Mouse (Mus musculus) forebrain, embryonic 14.5 days (tissue): Measurements from ENCODE around the gene Mark3. TPM values are rescaled to one million over a fixed set of nuclear protein-coding genes. Genes with fewer than 3 reads are reported as not detected.

Experiments
- ATAC-seq: fragments of 200-750 bp; cut with Nextera tagmentation; 2 replicates; pipeline ENCODE4 v1.8.0; 2017; ENCODE audit warnings: mild to moderate bottlenecking, moderate library complexity
- DNase-seq: peaks from one replicate; pipeline ENCODE4 v3.0.0-alpha.2; 2015; ENCODE audit warnings: low spot score
- H3K27ac ChIP-seq: fragments of 300-500 bp; sonication (generic); 2 replicates; pipeline ENCODE4 v1.5.1; 2014; ENCODE audit warnings: low read depth, mild to moderate bottlenecking, control low read depth, low read length, moderate library complexity
- H3K27me3 ChIP-seq: fragments of 300-500 bp; sonication (generic); replicated peaks from 2 replicates; pipeline ENCODE4 v1.6.1; 2014; ENCODE audit warnings: low read length, control low read depth, mixed read lengths; ENCODE audit not compliant: control insufficient read depth, insufficient read depth
- H3K36me3 ChIP-seq: fragments of 300-500 bp; sonication (generic); 2 replicates; pipeline ENCODE4 v1.6.1; 2014; ENCODE audit warnings: low read length, control low read depth; ENCODE audit not compliant: control insufficient read depth, insufficient read depth
- H3K4me1 ChIP-seq: fragments of 300-500 bp; sonication (generic); 2 replicates; pipeline ENCODE4 v1.6.1; 2014; ENCODE audit warnings: antibody characterized with exemption, low read length, control low read depth; ENCODE audit not compliant: control insufficient read depth, insufficient read depth
- H3K4me2 ChIP-seq: fragments of 300-500 bp; sonication (generic); 2 replicates; pipeline ENCODE4 v1.6.1; 2014; ENCODE audit warnings: mild to moderate bottlenecking, control low read depth, low read length
- H3K4me3 ChIP-seq: fragments of 300-500 bp; sonication (generic); 2 replicates; pipeline ENCODE4 v1.5.1; 2014; ENCODE audit warnings: low read depth, low read length, control low read depth
- H3K9ac ChIP-seq: fragments of 300-500 bp; sonication (generic); 2 replicates; pipeline ENCODE4 v1.6.1; 2014; ENCODE audit warnings: mild to moderate bottlenecking, low read length, control low read depth, moderate library complexity
- H3K9me3 ChIP-seq: fragments of 300-500 bp; sonication (generic); replicated peaks from 2 replicates; pipeline ENCODE4 v1.6.1; 2016; ENCODE audit warnings: low read length, control low read depth, mixed read lengths; ENCODE audit not compliant: control insufficient read depth
- WGBS: fragments of 180-500 bp; shearing (Covaris S2); extraction: QIAGEN DNeasy Blood & Tissue Kit; methylation state at CpG from one replicate; pipeline ENCODE4 v1.1.7; 2014; 5-methylcytosine and 5-hydroxymethylcytosine counted together
- polyA plus RNA-seq: library from polyadenylated mRNA; unstranded; fragments of >200 nt; fragmentation: Nextera tagmentation; extraction: Ambion mirVana; gene quantifications from 2 replicates; pipeline ENCODE4 v1.2.1, GENCODE M21; 2014

Mark3 gene
- polyA plus RNA-seq, 1 experiment from 2014 or later, result 58.4 TPM

DNA sequence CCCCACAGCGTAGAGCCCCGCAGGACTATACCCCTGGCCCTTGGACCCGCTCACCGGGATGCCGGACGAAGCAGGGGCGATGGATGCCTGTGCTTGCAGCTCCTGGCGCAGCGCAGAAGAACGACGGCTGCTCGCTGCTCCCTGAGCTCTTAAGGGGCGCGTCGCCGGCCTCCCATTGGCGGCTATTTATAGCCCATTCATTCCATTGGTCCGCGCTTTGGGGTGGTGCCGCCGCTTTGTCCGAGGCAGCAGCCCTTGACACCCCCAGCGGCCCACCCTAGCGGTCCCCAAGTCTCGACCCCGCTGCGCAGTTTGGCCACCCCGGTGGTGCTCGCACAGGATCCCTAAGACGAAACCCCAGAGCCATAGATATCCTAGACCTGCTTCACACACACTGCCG is 97.9 kb downstream of the Mark3 start, which contains the start of gene Ckb:
Gene Ckb (minus strand): TSS at position 163 of the 400 bp plus-strand sequence.
- Histone ChIP-seq H3K9me3 (no peaks in the 10 kb centered on the region), H3K4me2 (peak within 1 kb of the TSS; percentile 95), H3K27me3 (no peaks in the 10 kb centered on the region), H3K9ac (peak within 1 kb of the TSS; percentile 95), H3K4me1 (peaks cover 27% of the 10 kb centered on the region), H3K36me3 (peaks cover 33% of the 10 kb centered on the region), H3K4me3 (peak within 1 kb of the TSS; percentile 93), H3K27ac (peak within 1 kb of the TSS; percentile 87)
- DNase-seq (peak; percentile 97), ATAC-seq (peak; percentile 89)
- WGBS, result under 1% methylated on average over 31 of the region's 31 CpGs

DNA sequence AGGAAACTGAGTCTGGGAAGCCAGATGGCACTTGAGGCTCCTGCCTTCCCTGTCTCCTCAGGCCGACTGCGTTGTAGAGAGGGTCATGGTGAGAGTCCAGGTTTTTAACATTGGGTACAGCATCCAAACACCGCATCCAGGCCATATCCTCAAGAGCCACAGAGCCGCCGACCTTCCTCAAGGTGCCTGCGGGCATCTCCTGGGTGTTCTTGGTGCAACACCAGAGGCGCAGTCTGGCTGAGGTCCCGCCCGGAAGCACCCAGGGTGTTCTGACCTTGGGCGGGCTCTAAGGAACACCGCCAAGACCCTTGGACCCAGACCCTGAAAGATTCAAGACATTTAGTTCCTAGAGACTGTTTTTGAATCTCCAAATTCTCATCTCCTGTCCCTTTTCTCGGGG is 98.3 kb downstream of the Mark3 start:
- DNase-seq (no peak), ATAC-seq (0 out of 2 replicates have a peak, but pooled peaks have one; percentile 0)
- Histone ChIP-seq H3K9ac (peak overlapping the region; percentile 95), H3K4me3 (peak overlapping the region; percentile 93), H3K27me3 (no peaks in the 10 kb centered on the region), H3K9me3 (no peaks in the 10 kb centered on the region), H3K4me1 (peaks cover 31% of the 10 kb centered on the region), H3K36me3 (peaks cover 29% of the 10 kb centered on the region), H3K27ac (peak overlapping the region; percentile 87), H3K4me2 (peak overlapping the region; percentile 95)
- WGBS, result 11% methylated on average over 12 of the region's 12 CpGs

DNA sequence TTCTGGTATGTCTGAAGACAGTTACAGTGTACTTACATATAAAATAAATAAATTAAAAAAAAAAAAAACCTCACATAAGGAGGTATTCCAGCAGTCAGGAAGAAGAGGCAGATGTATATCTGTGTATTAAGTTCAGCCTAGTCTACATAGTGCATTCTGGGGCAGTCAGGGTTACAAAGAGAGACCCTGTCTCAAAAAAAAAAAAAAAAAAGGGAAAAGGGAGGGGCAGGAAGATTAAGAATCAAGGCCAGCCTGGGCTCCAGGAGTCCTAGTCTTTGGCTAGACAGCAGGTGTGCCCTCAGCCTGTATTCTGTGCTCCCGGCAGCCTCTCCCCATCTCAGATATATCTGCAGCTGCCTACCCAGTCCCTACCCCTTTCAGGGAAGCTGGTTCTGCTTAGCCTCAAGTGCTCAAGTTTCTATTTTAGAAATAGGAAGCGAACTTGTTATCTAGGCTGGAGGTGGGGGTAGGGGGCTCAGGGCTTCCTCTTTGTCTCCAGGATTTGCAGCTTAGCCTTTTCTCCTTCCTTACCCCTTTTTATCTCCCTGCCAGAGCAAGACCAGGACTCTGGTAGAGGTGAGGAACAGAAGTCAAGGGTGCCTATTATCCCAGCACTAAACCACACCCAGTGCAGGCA is 100.6 kb downstream of the Mark3 start:
- Histone ChIP-seq H3K27ac (no peak overlapping the region), H3K9ac (no peak overlapping the region), H3K4me3 (no peak overlapping the region), H3K4me1 (peaks cover 26% of the 10 kb centered on the region), H3K27me3 (no peaks in the 10 kb centered on the region), H3K9me3 (no peaks in the 10 kb centered on the region), H3K4me2 (no peak overlapping the region), H3K36me3 (peaks cover 12% of the 10 kb centered on the region)
- 65% methylated on average over 2 of the region's 2 CpGs for WGBS
- no peak for ATAC-seq
- DNase-seq, result no peak

DNA sequence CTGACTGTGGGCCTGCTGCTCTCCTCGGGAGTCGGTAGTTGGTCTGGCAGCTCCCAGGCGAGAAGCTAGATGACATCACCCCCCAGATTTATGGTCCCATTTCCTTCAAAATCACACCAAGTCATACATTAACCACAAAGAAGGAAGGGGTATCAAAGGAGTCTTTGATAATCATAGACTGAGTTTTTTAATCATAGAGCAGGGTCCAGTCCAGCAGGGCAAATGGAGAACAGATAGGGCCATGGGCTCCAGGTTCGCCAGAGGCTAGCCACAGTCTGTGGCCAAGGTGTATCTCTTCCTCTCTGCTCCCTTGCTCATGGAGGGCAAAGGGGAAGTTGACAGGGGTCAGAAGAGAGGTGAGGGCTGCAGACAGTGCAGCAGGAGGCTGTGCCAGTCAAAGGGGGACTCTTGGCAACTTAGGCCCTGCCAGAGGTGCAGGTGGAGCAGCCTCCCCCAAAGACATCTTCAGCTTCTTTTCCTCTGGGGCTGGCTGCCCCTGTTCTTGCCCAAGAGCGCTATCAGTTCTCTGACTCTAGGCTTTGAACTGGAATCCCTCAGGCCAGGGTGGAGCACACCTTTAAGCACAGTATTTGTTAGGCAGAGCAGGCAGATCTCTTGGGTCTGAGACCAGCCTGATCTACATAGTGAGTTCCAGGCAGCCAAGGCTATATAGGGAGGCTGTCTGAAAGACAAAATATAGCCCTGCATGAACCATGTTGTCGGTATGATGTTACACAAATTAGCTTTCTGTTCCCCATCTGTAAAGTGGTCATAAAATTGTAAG is 101.7 kb downstream of the Mark3 start:
- Histone ChIP-seq H3K9me3 (no peaks in the 10 kb centered on the region), H3K9ac (no peak overlapping the region), H3K4me3 (no peak overlapping the region), H3K36me3 (0 out of 2 replicates have a peak, but pooled peaks cover 6% of the 10 kb centered on the region), H3K27ac (no peak overlapping the region), H3K27me3 (no peaks in the 10 kb centered on the region), H3K4me1 (peaks cover 20% of the 10 kb centered on the region), H3K4me2 (no peak overlapping the region)
- 88% methylated on average over 6 of the region's 6 CpGs for WGBS
- ATAC-seq (no peak), DNase-seq (no peak)

DNA sequence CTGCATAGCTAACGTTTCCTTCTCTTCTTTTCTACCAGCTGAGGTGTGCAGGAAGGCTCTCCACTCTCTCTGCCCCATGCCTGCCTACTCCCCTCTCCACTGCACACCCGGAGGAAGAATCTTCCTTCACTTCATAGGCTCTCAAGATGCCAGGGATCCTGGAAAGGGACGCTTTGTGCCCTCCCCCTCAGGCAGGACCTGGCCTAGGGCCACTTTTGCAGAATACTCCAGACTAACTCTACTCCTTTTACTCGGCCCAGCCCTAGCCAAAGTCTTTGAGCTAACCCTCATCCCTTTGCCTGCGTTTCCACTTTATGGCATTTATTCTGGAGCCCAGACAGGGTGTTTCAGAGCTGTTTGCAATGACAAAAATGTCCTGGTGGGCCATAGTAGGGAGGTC is 103.1 kb downstream of the Mark3 start:
- Histone ChIP-seq H3K4me2 (peak overlapping the region; percentile 94), H3K4me1 (peaks cover 19% of the 10 kb centered on the region), H3K27ac (peak overlapping the region; percentile 96), H3K27me3 (no peaks in the 10 kb centered on the region), H3K9me3 (no peaks in the 10 kb centered on the region), H3K9ac (peak overlapping the region; percentile 83), H3K4me3 (peak overlapping the region; percentile 66), H3K36me3 (peaks cover 11% of the 10 kb centered on the region)
- no peak for ATAC-seq
- DNase-seq, result no peak
- WGBS, result 11% methylated on average over 5 of the region's 5 CpGs

DNA sequence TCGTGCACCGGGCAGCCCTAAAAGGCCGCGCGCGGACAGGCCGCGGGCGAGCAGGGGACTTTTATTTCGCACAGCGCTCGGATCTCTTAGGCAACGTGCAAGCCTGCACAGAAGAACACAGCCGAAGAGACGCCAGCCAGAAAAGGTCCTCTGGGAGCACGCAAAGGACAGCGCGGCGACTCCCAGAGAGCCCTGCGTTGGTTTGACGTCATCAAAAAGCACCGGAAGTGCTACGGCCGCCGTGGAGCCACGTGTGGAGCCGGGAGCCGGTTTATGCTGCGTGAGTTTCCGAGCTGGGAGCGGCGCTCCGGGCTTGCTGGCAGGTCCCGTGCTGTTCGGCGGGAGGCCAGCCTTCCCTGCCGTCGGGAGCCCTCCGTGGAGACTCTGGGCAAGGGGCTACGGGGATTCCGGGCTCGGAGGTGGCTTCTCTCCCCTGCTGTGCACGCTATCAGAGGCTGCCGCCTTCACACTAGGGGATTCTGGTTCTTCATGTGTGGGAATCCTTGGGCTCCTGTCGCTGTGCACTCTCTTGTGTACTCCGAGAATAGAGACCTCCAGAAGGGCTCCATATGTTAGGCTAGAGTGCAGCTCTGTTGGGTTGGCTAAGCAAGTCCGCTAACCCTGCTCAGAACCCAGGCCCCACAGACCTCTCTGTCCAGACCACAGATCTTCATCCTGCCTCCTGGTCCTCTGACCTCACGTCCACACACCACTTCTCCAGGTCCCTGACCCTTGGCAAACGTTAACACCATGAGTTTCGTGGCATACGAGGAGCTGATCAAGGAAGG is 103.8 kb downstream of the Mark3 start, which contains the start of gene Trmt61a:
Gene Trmt61a (plus strand): TSS at position 224 of the 788 bp plus-strand sequence.
- DNase-seq (peak; percentile 97), ATAC-seq (peak; percentile 93)
- Histone ChIP-seq H3K36me3 (peaks cover 18% of the 10 kb centered on the region), H3K4me1 (peaks cover 13% of the 10 kb centered on the region), H3K27ac (peak within 1 kb of the TSS; percentile 96), H3K4me2 (peak within 1 kb of the TSS; percentile 94), H3K27me3 (no peaks in the 10 kb centered on the region), H3K9ac (peak within 1 kb of the TSS; percentile 83), H3K9me3 (no peaks in the 10 kb centered on the region), H3K4me3 (peak within 1 kb of the TSS; percentile 66)
- under 1% methylated on average over 50 of the region's 51 CpGs for WGBS

DNA sequence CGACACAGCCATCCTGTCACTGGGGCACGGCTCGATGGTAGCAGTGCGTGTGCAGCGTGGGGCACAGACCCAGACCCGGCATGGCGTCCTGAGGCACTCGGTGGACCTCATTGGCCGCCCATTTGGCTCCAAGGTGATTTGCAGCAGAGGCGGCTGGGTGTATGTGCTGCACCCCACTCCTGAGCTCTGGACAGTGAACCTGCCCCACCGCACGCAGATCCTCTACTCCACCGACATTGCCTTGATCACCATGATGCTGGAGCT is 104.3 kb downstream of the Mark3 start:
- DNase-seq (no peak), ATAC-seq (no peak)
- H3K36me3 ChIP-seq, result peaks cover 18% of the 10 kb centered on the region
- H3K4me1 ChIP-seq, result peaks cover 13% of the 10 kb centered on the region
- WGBS, result 12% methylated on average over 13 of the region's 13 CpGs
- H3K9me3 ChIP-seq, result no peaks in the 10 kb centered on the region
- H3K9ac ChIP-seq, result peak overlapping the region; percentile 83
- H3K27ac ChIP-seq, result no peak overlapping the region
- peak overlapping the region; percentile 94 for H3K4me2 ChIP-seq
- no peaks in the 10 kb centered on the region for H3K27me3 ChIP-seq
- peak overlapping the region; percentile 66 for H3K4me3 ChIP-seq

DNA sequence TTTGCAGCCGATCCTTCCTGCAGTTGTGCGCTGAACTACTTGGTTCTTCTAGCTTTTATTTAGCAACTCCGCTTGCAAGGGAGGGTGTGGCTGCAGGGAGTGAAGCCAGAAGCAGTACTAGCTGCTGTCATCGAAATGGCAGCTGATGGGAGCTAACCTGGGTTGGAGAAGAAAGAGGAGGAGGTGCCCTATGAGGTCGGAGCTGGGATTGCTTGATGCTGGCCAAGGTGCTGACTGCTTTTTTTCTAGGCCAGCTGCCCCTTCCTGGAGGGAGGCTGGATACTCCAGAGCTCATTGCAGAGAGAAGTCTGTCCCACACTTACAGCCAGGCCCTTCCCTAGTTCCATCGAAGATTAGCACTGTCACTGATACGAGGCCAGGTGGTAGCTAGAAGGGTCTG is 104.7 kb downstream of the Mark3 start:
- Histone ChIP-seq H3K9me3 (no peaks in the 10 kb centered on the region), H3K36me3 (peaks cover 22% of the 10 kb centered on the region), H3K4me3 (peak overlapping the region; percentile 66), H3K9ac (peak overlapping the region; percentile 83; the same call in 1 of the 2 replicates), H3K4me1 (peaks cover 13% of the 10 kb centered on the region), H3K27ac (no peak overlapping the region), H3K27me3 (no peaks in the 10 kb centered on the region), H3K4me2 (peak overlapping the region; percentile 94)
- ATAC-seq, result no peak
- WGBS, result 63% methylated on average over 7 of the region's 7 CpGs
- no peak for DNase-seq
